Mouse (Mus musculus): ENCODE data around the gene Tpcn1. TPM values are rescaled to one million over a fixed set of nuclear protein-coding genes. Genes with fewer than 3 reads are reported as not detected.

Gene Tpcn1
- polyA plus RNA-seq, 1 experiment from 2014 or later: 12.3 TPM

- WGBS: 90% methylated on average over 13 of the region's 13 CpGs
- no peaks in the 10 kb centered on the region for H3K9me3 ChIP-seq
- H3K27ac ChIP-seq (replicated peaks): no peak overlapping the region
These were observed 92.7 kb downstream of the Tpcn1 start for GRCm38 (mm10) chr5:120495703-120496226.

DNA sequence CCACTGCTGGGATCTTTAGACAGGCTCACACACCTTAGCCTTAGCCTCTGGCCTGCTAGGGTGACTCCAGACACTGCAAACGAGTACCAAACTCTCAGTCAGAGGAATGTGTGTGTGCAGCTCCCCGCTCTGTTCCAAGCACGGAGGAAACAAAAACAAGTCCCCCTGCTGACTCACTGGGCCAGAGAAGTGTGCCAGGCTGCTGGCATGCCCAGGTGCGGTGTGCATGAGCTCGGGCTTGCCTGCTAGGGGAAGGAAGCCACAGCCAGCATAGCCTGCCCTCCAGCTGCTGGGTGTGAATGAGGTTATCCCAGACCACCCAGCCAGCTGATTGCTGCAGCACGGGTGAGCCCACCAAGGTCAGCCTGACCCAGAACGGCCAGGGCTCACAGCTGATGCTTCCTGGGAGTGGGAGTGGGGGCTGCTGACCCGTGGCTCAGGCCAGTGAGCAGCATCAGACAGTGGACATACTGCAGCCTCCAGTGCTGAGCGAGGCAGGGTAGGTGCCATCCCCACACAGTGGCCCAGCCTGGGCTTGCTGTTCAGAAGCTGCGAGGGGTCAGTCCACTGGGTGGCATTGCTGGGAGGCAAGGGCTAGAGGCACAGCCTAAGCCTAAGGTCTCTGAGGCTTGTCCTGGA is 93.3 kb downstream of the Tpcn1 start:
- peaks cover 88% of the 10 kb centered on the region for H3K36me3 ChIP-seq (replicated peaks)
- H3K9me3 ChIP-seq: no peaks in the 10 kb centered on the region
- DNase-seq (ENCODE audit: low spot score): no peak
- 79% methylated on average over 10 of the region's 10 CpGs for WGBS
- H3K4me3 ChIP-seq: no peak overlapping the region
- H3K27ac ChIP-seq (replicated peaks): no peak overlapping the region
- no peaks in the 10 kb centered on the region for H3K27me3 ChIP-seq (replicated peaks; ENCODE audit: low read depth, poor library complexity, severe bottlenecking)
- H3K4me1 ChIP-seq: peaks cover 3% of the 10 kb centered on the region; the same call in 1 of the 2 replicates

More at GRCm38 (mm10) chr5:120495703-120496226, 92.7 kb downstream of the Tpcn1 start:
- H3K36me3 ChIP-seq (replicated peaks): peaks cover 83% of the 10 kb centered on the region
- DNase-seq (ENCODE audit: low spot score): no peak
- H3K27me3 ChIP-seq (replicated peaks; ENCODE audit: low read depth, poor library complexity, severe bottlenecking): no peaks in the 10 kb centered on the region
- no peak overlapping the region for H3K4me3 ChIP-seq
- peaks cover 2% of the 10 kb centered on the region; the same call in 1 of the 2 replicates for H3K4me1 ChIP-seq

DNA sequence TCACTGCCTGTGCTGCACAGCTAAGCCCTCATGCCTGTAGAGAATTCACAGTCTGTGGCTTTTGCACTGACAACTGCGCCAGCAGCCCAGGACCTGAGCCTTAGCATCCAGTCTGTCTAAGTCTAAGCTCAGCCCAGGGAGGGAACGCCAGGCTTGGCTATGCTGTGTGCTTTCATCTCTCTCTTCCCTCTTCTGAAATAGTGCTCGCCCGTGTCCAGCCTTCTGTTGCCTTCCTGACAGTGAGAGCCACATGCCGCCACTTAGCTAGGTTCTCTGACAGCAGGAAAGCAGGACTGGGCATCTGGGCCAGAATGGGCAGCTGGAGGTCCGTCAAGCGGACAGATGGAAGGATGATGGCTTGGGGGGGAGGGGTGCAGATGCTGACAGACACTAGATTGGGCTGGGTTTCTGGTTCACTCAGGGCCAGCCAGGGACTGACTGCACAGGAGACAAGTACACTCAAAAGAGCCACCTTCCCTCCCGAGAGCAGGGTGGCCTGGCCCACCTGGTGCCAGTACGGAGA is 94.5 kb downstream of the Tpcn1 start:
- peaks cover 82% of the 10 kb centered on the region for H3K36me3 ChIP-seq (replicated peaks)
- no peaks in the 10 kb centered on the region for H3K9me3 ChIP-seq
- no peak overlapping the region for H3K4me3 ChIP-seq
- H3K4me1 ChIP-seq: peaks cover 3% of the 10 kb centered on the region; the same call in 1 of the 2 replicates
- WGBS: 88% methylated on average over 9 of the region's 9 CpGs
- DNase-seq (ENCODE audit: low spot score): no peak
- H3K27me3 ChIP-seq (replicated peaks; ENCODE audit: low read depth, poor library complexity, severe bottlenecking): no peaks in the 10 kb centered on the region
- no peak overlapping the region for H3K27ac ChIP-seq (replicated peaks)

GRCm38 (mm10) chr5:120493440-120493839 is 95.0 kb downstream of the Tpcn1 start:
- DNase-seq (ENCODE audit: low spot score): no peak
- Histone ChIP-seq H3K27me3 (replicated peaks; ENCODE audit: low read depth, poor library complexity, severe bottlenecking) (no peaks in the 10 kb centered on the region), H3K4me1 (peaks cover 3% of the 10 kb centered on the region; the same call in 1 of the 2 replicates), H3K4me3 (no peak overlapping the region), H3K36me3 (replicated peaks) (peaks cover 82% of the 10 kb centered on the region), H3K27ac (replicated peaks) (no peak overlapping the region), H3K9me3 (no peaks in the 10 kb centered on the region)
- 91% methylated on average over 6 of the region's 6 CpGs for WGBS

- H3K4me3 ChIP-seq: no peak overlapping the region
- H3K27ac ChIP-seq (replicated peaks): no peak overlapping the region
- H3K27me3 ChIP-seq (replicated peaks; ENCODE audit: low read depth, poor library complexity, severe bottlenecking): no peaks in the 10 kb centered on the region
- 58% methylated on average over 11 of the region's 11 CpGs for WGBS
- no peaks in the 10 kb centered on the region for H3K9me3 ChIP-seq
- H3K4me1 ChIP-seq: peaks cover 3% of the 10 kb centered on the region; the same call in 1 of the 2 replicates
- DNase-seq (ENCODE audit: low spot score): peak; percentile 72
- peaks cover 82% of the 10 kb centered on the region for H3K36me3 ChIP-seq (replicated peaks)
These were observed 96.0 kb downstream of the Tpcn1 start for GRCm38 (mm10) chr5:120492437-120492836.

- Histone ChIP-seq H3K27me3 (replicated peaks; ENCODE audit: low read depth, poor library complexity, severe bottlenecking) (no peaks in the 10 kb centered on the region), H3K4me1 (peaks cover 3% of the 10 kb centered on the region; the same call in 1 of the 2 replicates), H3K4me3 (no peak overlapping the region), H3K9me3 (no peaks in the 10 kb centered on the region), H3K36me3 (replicated peaks) (peaks cover 83% of the 10 kb centered on the region), H3K27ac (replicated peaks) (no peak overlapping the region)
- WGBS: 91% methylated on average over 8 of the region's 8 CpGs
- DNase-seq (ENCODE audit: low spot score): no peak
These were observed 97.7 kb downstream of the Tpcn1 start for GRCm38 (mm10) chr5:120490679-120491192.

DNA sequence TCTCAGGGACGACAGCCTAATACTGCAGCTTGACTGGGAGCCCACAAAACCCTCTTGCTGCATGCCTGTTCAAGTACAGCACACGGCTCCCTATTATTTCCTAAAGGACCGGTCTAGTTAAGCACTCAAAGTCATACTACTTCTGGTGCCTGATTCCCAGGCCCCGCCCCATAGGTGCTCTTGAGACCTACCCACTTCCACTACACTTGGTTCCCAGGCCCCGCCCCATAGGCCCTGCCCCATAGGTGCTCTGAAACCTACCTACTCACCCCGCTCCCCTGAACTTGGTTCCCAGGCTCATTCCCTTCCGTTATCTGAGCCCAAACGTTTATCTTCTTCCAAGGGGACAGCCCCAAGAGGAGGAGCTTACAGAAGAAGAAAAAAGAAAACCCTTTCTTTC is 100.6 kb downstream of the Tpcn1 start:
- peaks cover 81% of the 10 kb centered on the region for H3K36me3 ChIP-seq (replicated peaks)
- no peak for DNase-seq (ENCODE audit: low spot score)
- no peaks in the 10 kb centered on the region for H3K9me3 ChIP-seq
- no peak overlapping the region for H3K4me3 ChIP-seq
- H3K4me1 ChIP-seq: peaks cover 3% of the 10 kb centered on the region; the same call in 1 of the 2 replicates
- 85% methylated on average over 8 of the region's 8 CpGs for WGBS
- no peaks in the 10 kb centered on the region for H3K27me3 ChIP-seq (replicated peaks; ENCODE audit: low read depth, poor library complexity, severe bottlenecking)
- H3K27ac ChIP-seq (replicated peaks): no peak overlapping the region

Other genes starting within 250 kb of the Tpcn1 start
- 3.1 and 4.7 TPM in 2 replicates for gene Lhx5, start 157.0 kb downstream of the Tpcn1 start, polyA plus RNA-seq (2016; fragmentation: Nextera tagmentation; extraction: Ambion mirVana)
- gene Sdsl, start 115.9 kb downstream of the Tpcn1 start, polyA plus RNA-seq (2016; fragmentation: Nextera tagmentation; extraction: Ambion mirVana): 6.2 and 7.1 TPM in 2 replicates
- gene Sds, start 112.1 kb downstream of the Tpcn1 start, polyA plus RNA-seq (2016; fragmentation: Nextera tagmentation; extraction: Ambion mirVana): not detected in 2 replicates
- gene Plbd2, start 85.0 kb downstream of the Tpcn1 start, polyA plus RNA-seq (2016; fragmentation: Nextera tagmentation; extraction: Ambion mirVana): 35.5 and 37.8 TPM in 2 replicates
- 4.1 and 5.2 TPM in 2 replicates for gene Slc8b1, start 77.5 kb downstream of the Tpcn1 start, polyA plus RNA-seq (2016; fragmentation: Nextera tagmentation; extraction: Ambion mirVana)
- 0.65 and 0.81 TPM in 2 replicates for gene Iqcd, start 343 bp upstream of the Tpcn1 start, polyA plus RNA-seq (2016; fragmentation: Nextera tagmentation; extraction: Ambion mirVana)
- gene Rita1, start 23.9 kb upstream of the Tpcn1 start, polyA plus RNA-seq (2016; fragmentation: Nextera tagmentation; extraction: Ambion mirVana): 19.4 and 20.1 TPM in 2 replicates
- gene Ddx54, start 24.1 kb upstream of the Tpcn1 start, polyA plus RNA-seq (2016; fragmentation: Nextera tagmentation; extraction: Ambion mirVana): 62.3 and 64.3 TPM in 2 replicates
- gene Cfap73, start 45.6 kb upstream of the Tpcn1 start, polyA plus RNA-seq (2016; fragmentation: Nextera tagmentation; extraction: Ambion mirVana): 0.27 TPM in 1 of 2 replicates, not detected in the other
- gene Rasal1, start 60.1 kb upstream of the Tpcn1 start, polyA plus RNA-seq (2016; fragmentation: Nextera tagmentation; extraction: Ambion mirVana): 0.07 and 0.14 TPM in 2 replicates
- 1.8 and 2.2 TPM in 2 replicates for gene Dtx1, start 123.3 kb upstream of the Tpcn1 start, polyA plus RNA-seq (2016; fragmentation: Nextera tagmentation; extraction: Ambion mirVana)
- 0.06 and 0.10 TPM in 2 replicates for gene Oas2, start 161.2 kb upstream of the Tpcn1 start, polyA plus RNA-seq (2016; fragmentation: Nextera tagmentation; extraction: Ambion mirVana)
- gene Oas3, start 189.0 kb upstream of the Tpcn1 start, polyA plus RNA-seq (2016; fragmentation: Nextera tagmentation; extraction: Ambion mirVana): 0.06 TPM in 1 of 2 replicates, not detected in the other
- not detected in 2 replicates for gene Oas1e, start 206.9 kb upstream of the Tpcn1 start, polyA plus RNA-seq (2016; fragmentation: Nextera tagmentation; extraction: Ambion mirVana)
- gene Oas1c, start 223.8 kb upstream of the Tpcn1 start, polyA plus RNA-seq (2016; fragmentation: Nextera tagmentation; extraction: Ambion mirVana): 0.14 and 0.49 TPM in 2 replicates